Mouse (Mus musculus) hindbrain, embryonic 12.5 days (tissue): Measurements from ENCODE around the gene Pla2g1b. TPM values are rescaled to one million over a fixed set of nuclear protein-coding genes. Genes with fewer than 3 reads are reported as not detected.
A peak's percentile ranks its signal among the peaks of the same experiment; 100 is the strongest.

ENCODE experiments used
- ATAC-seq: fragments of 200-750 bp; cut with Nextera tagmentation; 2 replicates; pipeline ENCODE4 v1.8.0; 2017; ENCODE audit warnings: moderate TSS enrichment; ENCODE audit not compliant: low FRiP score
- H3K27ac ChIP-seq: fragments of 300-500 bp; sonication (generic); 2 replicates; pipeline ENCODE4 v1.5.1; 2016; ENCODE audit warnings: mild to moderate bottlenecking
- H3K27me3 ChIP-seq: fragments of 300-500 bp; sonication (generic); 2 replicates; pipeline ENCODE4 v1.6.1; 2016; ENCODE audit warnings: mild to moderate bottlenecking
- H3K36me3 ChIP-seq: fragments of 300-500 bp; sonication (generic); 2 replicates; pipeline ENCODE4 v1.6.1; 2016; ENCODE audit warnings: mild to moderate bottlenecking
- H3K4me1 ChIP-seq: fragments of 300-500 bp; sonication (generic); 2 replicates; pipeline ENCODE4 v1.6.1; 2016
- H3K4me2 ChIP-seq: fragments of 300-500 bp; sonication (generic); replicated peaks from 2 replicates; pipeline ENCODE4 v1.6.1; 2016; ENCODE audit warnings: mild to moderate bottlenecking
- H3K4me3 ChIP-seq: fragments of 300-500 bp; sonication (generic); 2 replicates; pipeline ENCODE4 v1.5.1; 2016; ENCODE audit warnings: mild to moderate bottlenecking
- H3K9ac ChIP-seq: fragments of 300-500 bp; sonication (generic); 2 replicates; pipeline ENCODE4 v1.6.1; 2016; ENCODE audit warnings: mild to moderate bottlenecking, moderate library complexity
- H3K9me3 ChIP-seq: fragments of 300-500 bp; sonication (generic); replicated peaks from 2 replicates; pipeline ENCODE4 v1.6.1; 2016; ENCODE audit warnings: mild to moderate bottlenecking
- WGBS: fragments of 180-500 bp; shearing (Covaris S2); methylation state at CpG from one replicate; pipeline ENCODE4 v1.1.7; 2016; 5-methylcytosine and 5-hydroxymethylcytosine counted together
- polyA plus RNA-seq: library from polyadenylated mRNA; unstranded; fragments of >200 nt; fragmentation: Nextera tagmentation; extraction: Ambion mirVana; gene quantifications from 2 replicates; pipeline ENCODE4 v1.2.1, GENCODE M21; 2016

Pla2g1b gene
- polyA plus RNA-seq, 1 experiment from 2014 or later = not detected

DNA sequence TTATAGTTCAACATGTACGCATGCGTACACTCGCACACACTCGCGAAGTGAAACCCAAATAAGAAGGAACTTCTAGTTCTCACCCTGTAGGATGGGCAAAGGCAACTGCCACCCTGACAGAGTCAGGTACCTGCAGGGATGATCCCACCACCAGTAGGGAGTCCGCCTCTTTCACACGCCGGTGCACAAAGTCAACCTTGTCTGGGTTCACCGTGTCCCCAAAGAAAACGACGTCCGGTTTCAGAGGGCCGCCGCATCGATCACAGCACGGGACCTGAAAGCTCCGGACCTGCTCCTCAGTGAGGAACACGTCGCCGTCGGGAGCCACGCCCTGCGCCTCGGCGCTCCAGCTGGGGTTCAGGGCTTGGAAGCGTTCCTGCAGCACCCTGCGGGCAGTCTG is 14.0 kb downstream of the Pla2g1b start:
- Histone ChIP-seq H3K4me3 (peak overlapping the region; percentile 13; the same call in 1 of the 2 replicates), H3K9ac (peak overlapping the region; percentile 43; the same call in 1 of the 2 replicates), H3K27me3 (peaks cover 35% of the 10 kb centered on the region), H3K27ac (no peak overlapping the region), H3K9me3 (no peaks in the 10 kb centered on the region), H3K4me2 (peak overlapping the region; percentile 40), H3K36me3 (no peaks in the 10 kb centered on the region), H3K4me1 (peaks cover 31% of the 10 kb centered on the region)
- 14% methylated on average over 27 of the region's 27 CpGs for WGBS
- ATAC-seq = no peak

- 26% methylated on average over 38 of the region's 38 CpGs for WGBS
- Histone ChIP-seq H3K9ac (peak overlapping the region; percentile 38), H3K4me1 (peaks cover 24% of the 10 kb centered on the region), H3K27me3 (peaks cover 38% of the 10 kb centered on the region), H3K4me3 (peak overlapping the region; percentile 14; the same call in 1 of the 2 replicates), H3K36me3 (no peaks in the 10 kb centered on the region), H3K4me2 (peak overlapping the region; percentile 34), H3K9me3 (no peaks in the 10 kb centered on the region), H3K27ac (no peak overlapping the region)
- ATAC-seq = no peak
Measured at GRCm38 (mm10) chr5:115482390-115483265, 16.6 kb downstream of the Pla2g1b start.

- no peak for ATAC-seq
- H3K9ac ChIP-seq = no peak overlapping the region
- H3K27me3 ChIP-seq = peaks cover 38% of the 10 kb centered on the region
- WGBS = 19% methylated on average over 6 of the region's 6 CpGs
- H3K4me1 ChIP-seq = peaks cover 24% of the 10 kb centered on the region
- peak overlapping the region; percentile 34; the same call in 1 of the 2 replicates for H3K4me2 ChIP-seq
- no peak overlapping the region for H3K4me3 ChIP-seq
- H3K9me3 ChIP-seq = no peaks in the 10 kb centered on the region
- H3K36me3 ChIP-seq = no peaks in the 10 kb centered on the region
- H3K27ac ChIP-seq = no peak overlapping the region
Measured at GRCm38 (mm10) chr5:115483385-115483784, 17.3 kb downstream of the Pla2g1b start.

GRCm38 (mm10) chr5:115483947-115484920 is 18.2 kb downstream of the Pla2g1b start, which contains the start of gene Sirt4:
Sirt4 (minus strand) TSS chr5:115484725.
- WGBS = 9% methylated on average over 30 of the region's 30 CpGs
- Histone ChIP-seq H3K4me3 (peak within 1 kb of the TSS; percentile 40), H3K4me1 (peaks cover 27% of the 10 kb centered on the region), H3K9me3 (no peaks in the 10 kb centered on the region), H3K4me2 (peak within 1 kb of the TSS; percentile 64), H3K27ac (peak within 1 kb of the TSS; percentile 64), H3K9ac (peak within 1 kb of the TSS; percentile 71), H3K27me3 (peaks cover 37% of the 10 kb centered on the region), H3K36me3 (no peaks in the 10 kb centered on the region)
- ATAC-seq = peak; percentile 78

GRCm38 (mm10) chr5:115484996-115485395 is 18.9 kb downstream of the Pla2g1b start:
- ATAC-seq = no peak
- H3K4me3 ChIP-seq = peak overlapping the region; percentile 40; the same call in 1 of the 2 replicates
- H3K27me3 ChIP-seq = peaks cover 30% of the 10 kb centered on the region
- H3K4me1 ChIP-seq = peaks cover 27% of the 10 kb centered on the region
- no peaks in the 10 kb centered on the region for H3K9me3 ChIP-seq
- H3K9ac ChIP-seq = no peak overlapping the region
- H3K27ac ChIP-seq = no peak overlapping the region
- 65% methylated on average over 5 of the region's 5 CpGs for WGBS
- no peaks in the 10 kb centered on the region for H3K36me3 ChIP-seq
- H3K4me2 ChIP-seq = peak overlapping the region; percentile 64

- Histone ChIP-seq H3K4me1 (peaks cover 23% of the 10 kb centered on the region), H3K4me3 (no peak overlapping the region), H3K9ac (no peak overlapping the region), H3K4me2 (no peak overlapping the region), H3K36me3 (no peaks in the 10 kb centered on the region), H3K9me3 (no peaks in the 10 kb centered on the region), H3K27ac (no peak overlapping the region), H3K27me3 (peaks cover 24% of the 10 kb centered on the region)
- 87% methylated on average over 18 of the region's 18 CpGs for WGBS
- no peak for ATAC-seq
Measured at GRCm38 (mm10) chr5:115485489-115486205, 19.6 kb downstream of the Pla2g1b start.

DNA sequence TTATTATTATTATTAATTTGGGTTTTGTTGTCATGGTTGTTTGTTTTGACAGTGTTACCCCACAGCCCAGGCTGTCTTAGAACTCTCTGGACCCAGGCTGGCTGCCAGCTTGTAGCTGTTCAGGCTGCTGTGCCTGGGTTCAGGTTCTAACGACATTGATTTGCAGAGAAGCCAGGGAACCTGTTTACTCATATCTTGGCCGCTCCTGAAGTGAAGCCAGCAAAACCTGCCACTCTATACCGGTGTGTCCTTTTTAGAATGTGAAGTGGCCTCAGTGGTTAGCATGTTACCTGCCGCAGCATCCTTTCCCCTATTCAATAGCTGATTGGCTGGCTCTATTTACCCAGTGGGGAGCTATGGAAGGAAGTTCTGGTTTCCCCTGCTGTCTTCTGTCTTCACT is 20.7 kb downstream of the Pla2g1b start:
- WGBS = 55% methylated on average over 4 of the region's 4 CpGs
- Histone ChIP-seq H3K27me3 (peaks cover 15% of the 10 kb centered on the region), H3K9ac (no peak overlapping the region), H3K9me3 (no peaks in the 10 kb centered on the region), H3K4me1 (peaks cover 32% of the 10 kb centered on the region), H3K36me3 (no peaks in the 10 kb centered on the region), H3K4me3 (no peak overlapping the region), H3K27ac (no peak overlapping the region), H3K4me2 (no peak overlapping the region)
- ATAC-seq = no peak

- Histone ChIP-seq H3K27me3 (peaks cover 8% of the 10 kb centered on the region), H3K4me1 (peaks cover 36% of the 10 kb centered on the region), H3K4me2 (no peak overlapping the region), H3K9me3 (no peaks in the 10 kb centered on the region), H3K27ac (no peak overlapping the region), H3K4me3 (no peak overlapping the region), H3K36me3 (no peaks in the 10 kb centered on the region), H3K9ac (no peak overlapping the region)
- ATAC-seq = no peak
- WGBS = 87% methylated on average over 8 of the region's 8 CpGs
Measured at GRCm38 (mm10) chr5:115487353-115487752, 21.3 kb downstream of the Pla2g1b start.

- 74% methylated on average over 9 of the region's 9 CpGs for WGBS
- Histone ChIP-seq H3K27me3 (peaks cover 3% of the 10 kb centered on the region; the same call in 1 of the 2 replicates), H3K4me1 (peaks cover 29% of the 10 kb centered on the region), H3K9me3 (no peaks in the 10 kb centered on the region), H3K36me3 (no peaks in the 10 kb centered on the region), H3K4me3 (no peak overlapping the region; the same call in 1 of the 2 replicates), H3K27ac (no peak overlapping the region), H3K4me2 (no peak overlapping the region), H3K9ac (no peak overlapping the region)
- ATAC-seq = no peak
Measured at GRCm38 (mm10) chr5:115487942-115488580, 22.0 kb downstream of the Pla2g1b start.

- H3K27ac ChIP-seq = peak overlapping the region; percentile 100
Measured at GRCm38 (mm10) chr5:115488841-115489698, 23.0 kb downstream of the Pla2g1b start.

More at GRCm38 (mm10) chr5:115488841-115489698, 23.0 kb downstream of the Pla2g1b start:
- Histone ChIP-seq H3K4me2 (peak overlapping the region; percentile 71), H3K9me3 (no peaks in the 10 kb centered on the region), H3K27me3 (peaks cover 3% of the 10 kb centered on the region; the same call in 1 of the 2 replicates), H3K9ac (peak overlapping the region; percentile 85), H3K36me3 (no peaks in the 10 kb centered on the region), H3K4me1 (peaks cover 25% of the 10 kb centered on the region), H3K4me3 (peak overlapping the region; percentile 34)
- ATAC-seq = peak; percentile 78
- 1% methylated on average over 39 of the region's 39 CpGs for WGBS
